Mouse (Mus musculus) heart, adult 9 months (tissue): ENCODE results near the gene Snx17.

Experiments used
- DNase-seq, 2 experiments: peaks; one replicate each; pipeline ENCODE4 v3.0.0; 2022; ENCODE audit warnings: low spot score in 2 of 2

Gene Snx17

DNA sequence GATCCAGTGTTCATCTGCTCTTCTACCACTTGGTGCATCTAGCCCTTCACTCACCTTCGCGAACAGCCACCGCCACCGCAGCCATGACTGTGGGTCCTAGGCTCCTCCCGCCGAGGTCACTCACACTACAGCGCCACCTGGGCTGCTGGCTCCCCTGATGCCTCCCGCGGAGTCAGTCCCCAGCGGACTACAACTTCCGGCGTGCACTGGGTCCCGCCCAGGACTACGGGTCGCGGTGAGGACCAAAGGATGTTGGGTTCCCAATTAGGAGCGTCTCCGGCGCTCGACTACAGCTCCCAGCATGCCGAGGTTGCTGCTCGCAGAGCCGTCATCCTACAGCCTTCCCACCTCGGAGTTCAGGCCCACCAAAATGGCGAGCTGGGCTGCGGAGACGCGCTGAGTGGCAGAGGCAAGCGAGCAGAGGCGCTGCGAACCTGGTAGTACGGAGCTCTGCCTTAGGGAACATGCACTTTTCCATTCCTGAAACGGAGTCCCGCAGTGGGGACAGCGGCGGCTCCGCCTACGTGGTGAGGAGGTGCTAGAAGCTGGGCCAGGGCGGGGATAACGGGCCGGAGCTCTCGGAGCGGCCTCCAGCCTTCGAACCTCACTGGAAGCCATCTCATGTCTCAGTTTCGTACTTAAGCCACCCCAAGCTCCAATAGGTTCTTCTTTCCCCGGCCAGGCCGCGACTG is at the start of gene Snx17, which contains the start of gene Eif2b4:
Gene Snx17, plus strand, starts transcription at position 289 of the 692 bp plus-strand sequence.
Gene Eif2b4, minus strand, starts transcription at position 492 of the 692 bp plus-strand sequence.
- peak; percentile 99 for DNase-seq

DNA sequence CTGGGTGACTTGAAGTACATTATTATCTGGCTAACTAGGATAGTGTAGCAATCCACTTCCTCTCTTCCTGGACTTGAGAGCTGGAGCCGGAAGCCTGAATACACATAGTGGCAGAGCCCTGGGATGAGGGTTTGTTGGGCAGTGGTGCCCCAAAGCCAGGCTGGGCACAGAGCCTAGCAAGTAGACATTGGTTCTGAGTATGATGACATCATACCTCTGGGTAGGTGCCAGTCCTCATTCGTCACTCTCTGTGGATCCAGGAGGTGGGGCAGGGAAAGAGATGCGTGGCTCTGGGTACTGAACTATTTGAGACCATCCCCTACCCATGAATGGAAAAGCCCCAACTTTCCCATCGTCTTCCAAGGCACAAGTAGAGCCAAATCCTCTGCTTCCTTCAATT is 43.2 kb upstream of the Snx17 start:
- no peak for DNase-seq

DNA sequence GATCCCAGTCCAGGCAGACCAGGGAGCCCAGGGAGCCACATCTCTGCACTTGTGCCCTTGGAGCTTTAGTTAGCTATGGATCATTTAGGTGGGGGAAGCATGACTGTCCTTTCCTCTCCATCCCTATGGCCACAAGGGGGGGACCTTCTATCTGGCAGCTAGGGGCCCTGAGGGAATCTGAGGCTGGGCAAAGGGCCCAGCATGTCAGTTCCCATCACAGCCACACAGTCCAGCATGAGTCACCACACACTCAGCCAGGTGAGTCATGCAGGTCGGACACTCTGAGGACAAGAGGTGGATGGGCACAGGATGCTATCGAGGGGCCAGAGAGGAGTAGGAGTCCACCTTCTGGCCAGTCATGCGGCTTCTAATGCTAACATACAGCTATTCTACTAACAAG is 41.3 kb upstream of the Snx17 start:
- DNase-seq = peak; percentile 35 to 63

DNA sequence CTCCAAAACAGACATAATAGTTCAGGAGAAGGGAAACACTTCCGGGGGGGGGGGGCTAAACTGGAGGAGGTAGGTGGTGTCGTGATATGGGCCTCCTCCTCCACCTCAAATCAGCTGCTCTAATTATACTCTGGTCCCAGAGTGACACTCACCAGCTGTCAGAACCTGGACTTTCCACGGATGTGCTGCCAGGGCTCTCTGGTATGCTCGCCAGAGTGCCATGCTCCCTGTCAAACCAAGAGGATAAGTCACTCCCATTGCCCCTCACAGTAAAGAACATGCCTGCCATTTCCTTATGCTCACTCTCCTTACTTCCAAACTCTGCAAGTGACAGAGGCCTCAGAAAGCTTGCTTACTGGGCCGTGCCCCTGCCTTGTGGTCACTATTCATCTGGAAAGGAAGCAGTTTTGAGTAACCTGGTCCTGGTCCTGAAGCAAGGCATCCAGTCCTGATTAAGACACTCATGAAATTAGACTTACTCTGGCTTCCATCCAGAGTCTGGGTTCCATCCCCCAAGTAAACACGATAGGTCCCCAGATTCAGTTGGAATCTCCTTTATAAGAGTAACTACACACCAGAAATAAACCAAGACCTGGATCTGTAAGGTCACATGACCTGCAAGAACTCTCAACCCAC is 39.4 kb upstream of the Snx17 start:
- DNase-seq = peak; percentile 55

DNA sequence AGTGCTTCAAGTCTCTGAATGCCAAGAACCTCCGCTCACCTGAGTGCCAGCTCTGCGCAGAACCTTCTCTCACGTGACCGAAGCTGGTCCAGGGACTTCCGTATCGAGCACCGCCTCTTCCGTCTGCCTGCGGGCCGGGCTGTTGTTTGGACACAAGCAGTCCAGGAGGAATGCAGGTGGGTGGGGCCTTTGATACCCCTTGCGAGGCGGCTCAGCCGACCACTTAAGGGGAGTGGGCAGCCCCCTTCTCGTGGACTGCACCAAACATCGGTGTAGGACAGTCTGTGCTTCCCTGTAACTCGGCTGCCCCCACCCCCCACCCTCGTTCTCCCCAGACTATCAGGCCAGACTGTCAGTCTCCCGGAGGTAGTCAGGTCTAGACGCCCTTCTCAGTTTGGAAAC is 38.9 kb upstream of the Snx17 start, which contains the start of gene Mpv17:
Gene Mpv17, minus strand, starts transcription at position 100 of the 402 bp plus-strand sequence.
- peak; percentile 83 to 90 for DNase-seq

DNA sequence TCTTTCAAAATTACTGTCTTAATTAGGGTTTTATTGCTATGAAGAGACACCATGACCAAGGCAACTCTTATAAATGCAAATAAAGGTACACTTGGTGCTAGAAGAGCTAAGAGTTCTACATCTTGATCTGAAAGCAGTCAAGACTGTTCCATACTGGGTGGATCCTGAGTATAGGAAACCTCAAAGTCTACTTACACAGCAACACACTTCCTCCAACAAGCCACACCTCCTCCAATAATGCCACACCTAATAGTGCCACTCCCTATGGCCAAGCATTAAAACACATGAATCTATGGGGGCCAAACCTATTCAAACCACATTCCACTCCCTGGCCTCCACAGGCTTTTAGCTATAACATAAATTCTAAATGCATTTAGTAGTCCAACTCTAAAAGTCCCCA is 30.6 kb upstream of the Snx17 start:
- DNase-seq = no peak

DNA sequence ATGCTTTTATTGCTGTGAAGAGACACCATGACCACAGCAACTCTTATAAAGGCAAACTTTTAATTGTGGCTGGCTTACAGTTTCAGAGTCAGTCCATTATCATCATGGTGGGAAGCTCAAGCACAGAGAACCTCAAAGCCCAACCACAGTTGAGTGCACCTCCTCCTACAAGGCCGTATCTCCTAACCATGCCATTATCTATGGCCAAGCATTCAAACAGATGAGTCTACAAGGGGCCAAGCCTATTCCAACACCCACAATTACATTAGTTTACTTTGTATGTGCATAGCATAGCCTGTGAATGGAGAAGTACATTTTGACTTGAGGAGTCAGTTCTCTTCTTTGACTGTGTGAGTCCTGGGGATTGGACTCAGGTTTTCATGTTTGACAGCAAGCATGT is 28.1 kb upstream of the Snx17 start:
- no peak for DNase-seq

DNA sequence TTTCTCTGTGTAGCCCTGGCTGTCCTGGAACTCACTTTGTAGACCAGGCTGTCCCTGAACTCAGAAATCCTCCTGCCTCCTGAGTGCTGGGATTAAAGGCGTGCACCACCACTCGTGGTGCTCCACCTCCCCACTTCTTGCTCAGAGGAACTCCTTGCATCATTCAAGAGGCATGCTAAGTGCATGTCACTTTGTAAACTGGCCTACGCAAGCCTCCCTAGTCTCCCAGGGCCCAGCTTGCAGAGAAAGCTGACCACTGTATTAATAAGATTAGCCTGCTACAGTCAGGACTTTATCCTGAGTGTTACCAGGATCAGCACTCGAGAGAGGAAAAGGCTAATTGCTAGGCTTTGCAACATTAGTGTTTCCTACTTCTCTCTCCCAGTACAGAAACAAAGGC is 24.4 kb upstream of the Snx17 start:
- DNase-seq = no peak

DNA sequence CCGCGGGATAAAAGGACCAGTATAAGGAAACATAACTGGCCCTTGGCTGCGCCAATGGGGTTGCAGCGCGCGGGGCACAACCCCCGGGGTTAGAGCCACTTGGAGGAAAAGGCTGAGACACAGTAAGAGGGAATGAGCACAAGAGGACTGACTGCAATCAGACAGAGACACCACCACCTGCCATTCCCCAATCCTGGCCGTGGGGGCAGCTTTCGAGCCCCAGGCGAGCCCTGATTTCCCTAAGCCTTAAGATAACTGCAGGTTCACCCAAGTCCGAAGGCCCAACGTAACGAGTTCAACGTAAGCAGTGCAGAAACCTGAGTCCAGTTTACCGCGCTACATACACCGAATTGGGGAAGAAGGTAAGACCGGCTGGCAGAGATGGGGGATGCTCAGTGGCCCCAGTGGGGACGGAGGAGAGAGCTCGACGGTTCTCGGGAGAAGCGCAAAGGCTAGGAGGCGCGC is 13.7 kb upstream of the Snx17 start:
- no peak for DNase-seq

DNA sequence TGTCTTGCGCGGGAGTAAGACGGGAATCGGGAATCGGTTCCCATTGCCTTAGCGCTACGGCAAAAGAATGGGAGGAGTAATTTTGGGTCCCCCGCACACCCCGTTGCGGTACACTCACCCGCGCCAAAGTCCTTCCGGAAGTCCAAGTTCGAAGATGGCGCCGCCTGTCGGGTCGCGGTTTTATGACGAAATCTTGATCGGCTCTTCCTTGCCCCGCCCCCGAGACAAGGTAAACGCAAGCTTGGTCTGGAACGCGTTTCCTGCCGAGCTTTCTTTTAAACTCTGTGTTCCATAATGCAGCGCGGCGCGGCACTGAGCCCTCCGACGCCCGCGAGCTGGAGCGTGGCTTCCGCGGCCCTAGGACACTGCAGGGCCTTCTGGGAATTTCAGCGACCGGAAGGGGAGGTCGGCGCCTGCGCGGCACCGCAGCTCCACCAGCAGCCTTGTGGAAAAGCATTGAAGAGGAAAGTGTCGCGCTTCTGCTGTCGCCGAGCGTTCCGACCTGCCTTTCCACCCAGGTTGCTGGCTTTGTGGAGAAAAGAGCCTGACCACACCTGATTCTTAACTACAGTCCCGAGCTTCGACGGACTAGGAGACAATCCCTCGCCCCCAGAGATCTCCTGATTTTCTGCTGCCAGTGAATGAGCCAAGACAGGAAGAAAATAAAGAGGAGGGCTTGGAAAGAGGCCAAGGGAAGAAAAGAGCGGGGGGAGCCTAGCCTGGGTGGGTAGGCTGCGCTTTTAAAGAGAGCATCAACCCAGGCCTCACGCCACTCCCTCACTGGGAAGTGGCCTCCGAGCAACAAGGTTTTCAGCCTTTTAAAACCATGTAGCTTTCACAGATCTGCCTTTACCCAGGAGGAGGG is 13.0 kb upstream of the Snx17 start, which contains the start of the genes Gm29609 and Gtf3c2:
Gene Gm29609, minus strand, starts transcription at position 146 of the 865 bp plus-strand sequence.
Gene Gtf3c2, minus strand, starts transcription at position 379 of the 865 bp plus-strand sequence.
- DNase-seq = peak; percentile 95 to 96

DNA sequence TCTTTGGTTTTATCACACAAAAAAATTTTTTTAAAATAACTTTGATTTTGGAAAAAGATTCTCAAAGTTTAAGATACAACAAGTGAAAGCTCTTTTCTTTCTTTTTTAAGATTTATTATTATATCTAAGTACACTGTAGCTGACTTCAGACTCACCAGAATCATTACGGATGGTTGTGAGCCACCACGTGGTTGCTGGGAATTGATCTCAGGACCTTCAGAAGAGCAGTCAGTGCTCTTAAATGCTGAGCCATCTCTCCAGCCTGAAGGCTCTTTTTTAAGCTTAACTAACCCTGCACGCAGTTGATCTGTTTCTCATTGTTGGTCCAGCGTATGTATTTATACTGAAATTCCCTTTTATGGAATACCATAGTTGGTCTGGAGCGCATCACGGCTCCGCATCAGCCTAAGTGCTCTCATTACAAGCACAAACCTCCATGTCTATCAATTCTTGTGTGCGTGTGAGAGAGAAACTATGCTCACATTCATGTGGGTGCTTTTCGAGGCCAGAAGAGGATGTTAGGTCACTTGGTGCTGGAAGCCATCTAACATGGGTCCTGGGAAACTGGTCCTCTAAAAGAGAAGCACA is 11.8 kb upstream of the Snx17 start:
- no peak for DNase-seq

DNA sequence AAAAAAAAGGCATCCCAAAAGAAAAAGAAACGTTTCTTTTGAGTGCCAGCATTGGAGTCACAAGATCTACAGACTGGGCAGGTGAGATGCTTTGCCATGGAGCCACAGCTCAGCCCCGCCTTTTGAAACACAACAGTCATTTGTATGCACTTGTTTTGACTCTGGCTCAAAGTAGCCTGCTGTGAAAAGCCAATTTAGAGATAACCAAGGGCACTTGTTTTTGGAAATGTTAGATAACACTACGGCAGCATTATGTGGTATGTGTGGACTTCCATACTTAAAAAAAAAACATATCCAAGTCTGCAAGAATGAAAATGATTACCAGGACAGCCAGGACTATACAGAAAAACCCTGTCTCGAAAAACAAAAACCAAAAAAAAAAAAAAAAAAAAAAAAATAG is 9.3 kb upstream of the Snx17 start:
- DNase-seq = no peak

DNA sequence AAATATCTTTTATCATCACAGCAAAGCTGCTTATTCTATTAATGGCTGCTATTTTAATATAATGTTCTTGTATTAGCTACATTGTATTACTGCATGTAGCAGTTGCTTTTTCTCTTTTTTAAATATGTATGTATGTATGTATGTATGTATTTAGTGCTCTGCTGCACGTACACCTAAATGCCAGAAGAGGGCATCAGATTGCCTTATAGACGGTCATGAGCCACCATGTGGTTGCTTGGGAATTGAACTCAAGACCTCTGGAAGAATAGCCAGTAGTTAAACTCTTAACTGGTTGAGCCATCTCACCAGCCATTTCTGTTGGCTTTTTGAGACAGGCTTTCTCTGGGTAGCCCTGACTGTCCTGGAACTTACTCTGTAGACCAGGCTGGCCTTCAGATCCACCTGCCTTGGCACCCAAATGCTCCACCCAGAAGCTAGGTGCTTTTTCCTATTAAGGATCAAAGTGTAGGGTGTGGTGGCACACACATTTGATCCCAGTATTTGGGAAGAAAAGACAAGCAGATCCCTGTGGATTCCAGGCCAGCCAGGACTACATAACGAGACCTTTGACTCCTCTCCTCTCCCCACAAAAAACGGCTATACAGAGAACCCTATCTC is 4.7 kb upstream of the Snx17 start:
- DNase-seq = no peak

DNA sequence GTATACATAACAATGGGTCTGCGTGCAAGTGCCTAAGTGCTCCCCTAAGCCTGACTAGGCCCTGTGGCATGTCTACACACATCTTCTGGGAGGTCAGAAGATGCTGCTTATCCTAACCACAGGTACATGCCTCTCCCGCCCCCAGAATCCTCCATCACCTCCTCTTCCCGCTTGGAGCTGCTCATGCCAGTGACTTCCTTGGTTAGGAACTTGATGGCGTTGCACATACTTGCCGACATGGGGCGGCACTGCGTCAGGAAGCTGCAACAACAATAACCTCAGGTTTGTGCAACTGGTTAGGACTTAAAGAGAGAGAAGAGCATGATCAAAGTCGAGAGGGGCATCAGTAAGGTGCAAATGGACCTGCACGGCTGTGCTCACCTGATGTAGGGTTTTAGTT is 2.8 kb upstream of the Snx17 start:
- DNase-seq = no peak

DNA sequence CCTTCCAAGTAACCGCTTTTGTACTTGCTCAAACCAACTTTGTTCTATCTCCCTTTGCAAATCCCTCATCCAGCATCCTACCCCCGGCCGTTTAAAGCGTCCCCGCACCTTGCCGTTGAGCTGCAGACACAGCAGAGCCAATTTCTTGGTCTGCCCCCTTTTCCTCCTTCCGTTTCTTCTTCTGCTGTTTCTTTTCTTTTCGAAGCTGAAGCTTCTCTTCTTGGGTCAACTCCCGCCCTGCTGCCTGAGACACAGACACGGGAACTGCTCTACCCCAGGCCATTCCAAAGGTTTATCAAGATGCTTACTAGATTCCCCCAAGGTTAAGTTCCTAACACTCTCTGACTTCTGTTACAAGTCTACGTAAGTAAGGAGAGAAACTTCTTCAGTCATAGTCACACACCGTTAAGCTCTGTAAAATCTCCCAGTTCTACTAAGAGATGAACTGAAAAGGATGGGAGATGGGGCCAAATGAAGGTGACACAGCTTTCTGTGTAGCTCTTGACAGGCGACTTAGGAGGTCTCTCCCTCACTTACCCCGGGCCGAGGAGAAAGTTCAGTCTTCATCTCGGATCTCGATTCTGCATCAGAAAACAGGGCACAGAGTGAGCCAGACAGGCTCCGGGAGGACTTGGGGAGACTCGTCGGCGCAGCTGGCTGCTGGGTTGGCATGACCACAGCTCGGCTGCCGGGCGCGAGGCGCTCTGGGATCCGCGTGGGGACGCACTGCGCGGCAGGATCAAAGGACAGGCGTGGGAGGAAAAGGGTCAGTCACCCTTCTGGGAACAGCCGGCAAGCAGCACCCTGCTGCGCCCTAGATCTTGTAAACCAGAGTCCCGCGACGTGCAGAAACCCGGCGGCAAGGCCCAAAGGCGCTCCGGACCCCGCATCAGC is 735 bp upstream of the Snx17 start:
- DNase-seq = no peak

DNA sequence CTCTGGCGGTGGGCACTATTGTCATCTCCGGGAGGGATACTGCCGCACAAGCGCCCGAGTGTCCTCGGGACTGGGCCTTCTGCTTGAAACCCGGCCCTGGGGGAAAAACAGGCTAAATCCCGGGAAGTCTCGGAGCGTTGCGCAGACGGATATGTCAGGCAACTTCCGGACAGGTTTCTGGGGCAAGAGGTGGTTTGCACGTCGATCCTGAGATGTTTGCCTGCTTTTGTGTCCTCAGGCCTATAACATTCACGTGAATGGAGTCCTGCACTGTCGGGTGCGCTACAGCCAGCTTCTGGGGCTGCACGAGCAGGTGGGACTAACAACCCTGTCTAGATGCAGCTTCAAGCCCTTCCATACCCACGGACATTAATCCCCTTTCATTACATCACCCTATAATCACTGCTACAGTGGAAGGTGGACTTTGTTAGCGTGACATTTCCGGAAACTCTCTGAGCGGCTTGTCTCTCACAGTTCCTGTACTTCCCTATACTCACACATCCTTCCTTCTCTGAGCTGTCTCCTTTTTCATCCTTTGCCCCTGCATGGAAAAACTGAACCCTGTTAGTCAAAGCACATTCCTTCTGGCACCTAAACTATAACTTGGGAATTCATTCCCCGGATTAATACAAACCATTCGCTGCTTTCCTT is 729 bp downstream of the Snx17 start:
- no peak for DNase-seq

DNA sequence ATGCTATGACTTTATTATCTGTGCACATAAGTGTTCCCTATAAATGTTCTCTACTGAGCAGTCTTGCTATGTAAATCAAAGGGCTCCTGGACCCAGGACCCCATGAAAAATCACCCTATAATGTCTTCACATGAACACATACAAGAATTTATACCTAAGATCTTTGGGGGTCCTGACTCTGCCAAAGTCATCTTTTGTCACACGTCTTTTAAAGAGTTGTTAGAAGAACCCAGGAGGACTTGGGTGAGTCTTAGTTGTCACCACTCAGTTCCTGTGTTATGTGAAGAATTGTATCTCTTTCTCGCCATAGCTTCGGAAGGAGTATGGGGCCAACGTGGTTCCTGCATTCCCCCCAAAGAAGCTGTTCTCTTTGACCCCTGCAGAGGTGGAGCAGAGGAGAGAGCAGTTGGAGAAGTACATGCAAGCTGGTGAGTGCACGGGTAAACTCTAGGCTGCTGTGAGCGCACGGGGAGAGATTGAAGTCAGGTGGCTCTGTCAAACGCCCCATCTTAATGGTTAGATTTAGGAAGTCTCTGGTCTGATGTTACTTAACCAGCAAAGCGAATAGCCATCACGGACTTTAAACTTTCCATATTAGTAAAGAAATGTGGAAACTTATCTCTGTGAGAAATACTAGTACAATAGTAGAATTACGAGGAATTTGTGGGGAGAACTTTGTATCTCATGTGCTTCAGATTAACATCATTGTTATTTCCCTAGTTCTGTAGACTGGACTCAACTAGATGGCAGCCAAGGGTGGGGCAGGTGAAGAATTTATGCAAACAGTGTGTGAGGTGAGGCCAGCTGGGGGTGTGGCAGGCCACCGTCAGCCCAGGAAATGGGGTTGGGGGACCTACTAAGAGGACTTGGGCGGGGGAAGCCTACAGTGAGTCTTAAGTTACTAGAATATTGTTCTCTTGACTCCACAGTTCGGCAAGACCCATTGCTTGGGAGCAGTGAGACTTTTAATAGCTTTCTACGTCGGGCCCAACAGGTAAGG is 1.8 kb downstream of the Snx17 start:
- no peak for DNase-seq

DNA sequence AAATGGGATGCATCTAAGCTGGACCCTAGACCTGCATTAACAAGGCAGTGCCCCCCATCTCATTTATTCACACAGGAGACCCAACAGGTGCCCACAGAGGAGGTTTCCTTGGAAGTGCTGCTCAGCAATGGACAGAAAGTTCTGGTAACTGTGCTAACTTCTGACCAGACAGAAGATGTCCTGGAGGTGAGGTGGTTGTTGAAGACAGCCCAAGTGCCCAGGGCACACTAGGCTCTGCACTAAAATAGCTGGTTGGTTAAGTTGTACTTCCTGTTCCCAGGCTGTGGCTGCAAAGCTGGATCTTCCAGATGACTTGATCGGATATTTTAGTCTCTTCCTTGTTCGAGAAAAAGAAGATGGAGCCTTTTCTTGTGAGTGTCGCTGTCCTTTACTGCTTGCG is 2.6 kb downstream of the Snx17 start:
- no peak for DNase-seq

DNA sequence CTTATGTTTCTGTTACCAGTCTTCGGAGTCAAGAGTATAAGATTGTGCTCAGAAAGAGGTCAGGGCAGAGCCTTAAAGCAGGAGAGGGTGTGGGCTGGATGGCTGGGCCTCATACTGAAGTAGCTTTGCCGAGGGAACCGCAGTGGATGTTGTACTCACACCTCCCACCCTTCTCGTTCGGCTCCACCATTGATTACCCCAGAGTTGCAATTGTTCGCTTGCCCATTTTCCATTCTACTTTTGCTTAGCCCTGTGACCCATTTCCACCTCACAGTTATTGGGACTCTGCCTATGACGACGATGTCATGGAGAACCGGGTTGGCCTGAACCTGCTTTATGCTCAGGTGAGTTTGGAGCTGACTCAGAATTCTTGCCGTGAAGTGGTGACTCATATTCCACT is 3.2 kb downstream of the Snx17 start:
- no peak for DNase-seq
